In the genomic region with DNA sequence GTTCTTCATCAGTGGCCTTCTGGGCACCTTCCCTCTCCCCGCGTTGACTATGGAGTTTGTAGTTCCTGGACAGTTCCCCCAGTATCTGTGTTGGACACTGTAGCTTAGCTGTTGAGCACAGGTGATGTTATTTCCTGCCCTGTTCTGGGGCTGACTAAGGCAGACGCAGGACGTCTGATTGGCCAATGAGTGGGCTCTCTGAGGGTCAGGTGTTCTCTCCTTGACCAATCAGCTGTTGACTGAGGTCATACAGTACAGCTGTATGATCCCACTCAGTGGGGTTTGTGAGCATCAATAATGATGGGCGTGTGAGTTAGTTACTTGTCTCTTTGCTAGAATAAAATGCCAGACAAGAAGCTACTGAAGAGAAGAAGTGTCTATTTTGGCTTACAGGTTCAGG, we compare ENCODE assay signal across 25 mouse cellular contexts.
"Had no signal": no experiment of that assay in that cellular context is flagged by ENCODE, and none has a peak within 500 bp of the region (broad histone marks: within the 10 kb centered on the region; RNA-seq: fewer than 3 reads in every experiment).

No protein-coding gene starts in this region.

- H3K9me3 ChIP-seq: limb, embryonic 10.5 days; liver, embryonic 12.5 days; liver, embryonic 15.5 days had no signal

- H3K27me3 ChIP-seq: liver, embryonic 12.5 days; lung, embryonic 15.5 days had no signal

- DNase-seq: kidney, adult 8-10 months; kidney, postnatal 10 days; kidney, postnatal 36 days; layer of hippocampus, postnatal 36 days; liver; lung, adult 18-20 months; lung, postnatal 10 days; lung, postnatal 36 days; retina, postnatal 1 day; right cerebral cortex, postnatal 25 days; spleen, adult 18-20 months; thymus, adult 18-20 months; thymus, postnatal 36 days had no signal

- H3K4me3 ChIP-seq: kidney, embryonic 15.5 days; left cerebral cortex, adult 2 months; limb, embryonic 10.5 days; limb, embryonic 13.5 days; liver, embryonic 12.5 days; liver, embryonic 15.5 days; lung, embryonic 15.5 days; megakaryocyte, embryonic 14.5 days; midbrain, embryonic 10.5 days; midbrain, embryonic 13.5 days; myocyte; neural tube, embryonic 13.5 days had no signal

- H3K9ac ChIP-seq: kidney, embryonic 15.5 days; limb, embryonic 13.5 days; liver, embryonic 12.5 days; liver, embryonic 15.5 days; lung, embryonic 15.5 days; midbrain, embryonic 13.5 days; neural tube, embryonic 13.5 days had no signal

- H3K36me3 ChIP-seq: kidney, embryonic 15.5 days; limb, embryonic 10.5 days; limb, embryonic 13.5 days; liver, embryonic 12.5 days; liver, embryonic 15.5 days; lung, embryonic 15.5 days; midbrain, embryonic 10.5 days; midbrain, embryonic 13.5 days had no signal

- H3K27ac ChIP-seq: kidney, embryonic 15.5 days; left cerebral cortex, adult 2 months; limb, embryonic 10.5 days; limb, embryonic 13.5 days; liver, embryonic 12.5 days; liver, embryonic 15.5 days; lung, embryonic 15.5 days; midbrain, embryonic 10.5 days; midbrain, embryonic 13.5 days; neural tube, embryonic 13.5 days had no signal

- H3K4me1 ChIP-seq: kidney, embryonic 15.5 days; limb, embryonic 10.5 days; limb, embryonic 13.5 days; liver, embryonic 12.5 days; liver, embryonic 15.5 days; lung, embryonic 15.5 days; neural tube, embryonic 13.5 days had no signal
